Mouse (Mus musculus) intestine, postnatal 0 days (tissue): Measurements from ENCODE around the gene Lipe. TPM values are rescaled to one million over a fixed set of nuclear protein-coding genes. Genes with fewer than 3 reads are reported as not detected.
"Not testable (repeated sequence)": the region's sequence is repeated elsewhere in the genome, so short reads cannot be mapped to it uniquely, and the experiment has no call there.

ENCODE experiments used
- ATAC-seq: fragments of 200-750 bp; cut with Nextera tagmentation; 2 replicates; pipeline ENCODE4 v1.8.0; 2017; ENCODE audit warnings: mild to moderate bottlenecking, moderate TSS enrichment, moderate library complexity
- H3K27ac ChIP-seq: fragments of 300-500 bp; sonication (generic); 2 replicates; pipeline ENCODE4 v1.5.1; 2014; ENCODE audit warnings: mild to moderate bottlenecking, low read depth, low read length, moderate library complexity
- H3K27me3 ChIP-seq: fragments of 300-500 bp; sonication (generic); replicated peaks from 2 replicates; pipeline ENCODE4 v1.6.1; 2014; ENCODE audit warnings: low read length, mixed read lengths; ENCODE audit not compliant: control insufficient read depth, insufficient read depth
- H3K36me3 ChIP-seq: fragments of 300-500 bp; sonication (generic); 2 replicates; pipeline ENCODE4 v1.6.1; 2014; ENCODE audit warnings: mild to moderate bottlenecking, moderate library complexity; ENCODE audit not compliant: control insufficient read depth, insufficient read depth
- H3K4me1 ChIP-seq: fragments of 300-500 bp; sonication (generic); replicated peaks from 2 replicates; pipeline ENCODE4 v1.6.1; 2014; ENCODE audit warnings: antibody characterized with exemption, low read length, mixed read lengths; ENCODE audit not compliant: control insufficient read depth, insufficient read depth
- H3K4me2 ChIP-seq: fragments of 300-500 bp; sonication (generic); replicated peaks from 2 replicates; pipeline ENCODE4 v1.6.1; 2014; ENCODE audit warnings: low read depth, mild to moderate bottlenecking, moderate library complexity
- H3K4me3 ChIP-seq: fragments of 300-500 bp; sonication (generic); 2 replicates; pipeline ENCODE4 v1.5.1; 2014; ENCODE audit warnings: low read depth, low read length
- H3K9ac ChIP-seq: fragments of 300-500 bp; sonication (generic); 2 replicates; pipeline ENCODE4 v1.6.1; 2014; ENCODE audit warnings: mild to moderate bottlenecking, low read depth, low read length
- H3K9me3 ChIP-seq: fragments of 300-500 bp; sonication (generic); 2 replicates; pipeline ENCODE4 v1.6.1; 2016; ENCODE audit warnings: mixed run types; ENCODE audit not compliant: control insufficient read depth
- CTCF ChIP-seq: sonication (generic); IDR thresholded peaks from 2 replicates; pipeline ENCODE4 v1.5.1; 2016; ENCODE audit warnings: low read depth, mild to moderate bottlenecking, control low read depth, antibody characterized with exemption, moderate library complexity
- WGBS: fragments of 180-500 bp; shearing (Covaris S2); extraction: QIAGEN DNeasy Blood & Tissue Kit; methylation state at CpG from one replicate; pipeline ENCODE4 v1.1.7; 2014; 5-methylcytosine and 5-hydroxymethylcytosine counted together
- polyA plus RNA-seq: library from polyadenylated mRNA; unstranded; fragments of >200 nt; fragmentation: Nextera tagmentation; extraction: Ambion mirVana; gene quantifications from 2 replicates; pipeline ENCODE4 v1.2.1, GENCODE M21; 2015

The Lipe gene
- polyA plus RNA-seq, 1 experiment from 2014 or later, result 15.0 TPM

DNA sequence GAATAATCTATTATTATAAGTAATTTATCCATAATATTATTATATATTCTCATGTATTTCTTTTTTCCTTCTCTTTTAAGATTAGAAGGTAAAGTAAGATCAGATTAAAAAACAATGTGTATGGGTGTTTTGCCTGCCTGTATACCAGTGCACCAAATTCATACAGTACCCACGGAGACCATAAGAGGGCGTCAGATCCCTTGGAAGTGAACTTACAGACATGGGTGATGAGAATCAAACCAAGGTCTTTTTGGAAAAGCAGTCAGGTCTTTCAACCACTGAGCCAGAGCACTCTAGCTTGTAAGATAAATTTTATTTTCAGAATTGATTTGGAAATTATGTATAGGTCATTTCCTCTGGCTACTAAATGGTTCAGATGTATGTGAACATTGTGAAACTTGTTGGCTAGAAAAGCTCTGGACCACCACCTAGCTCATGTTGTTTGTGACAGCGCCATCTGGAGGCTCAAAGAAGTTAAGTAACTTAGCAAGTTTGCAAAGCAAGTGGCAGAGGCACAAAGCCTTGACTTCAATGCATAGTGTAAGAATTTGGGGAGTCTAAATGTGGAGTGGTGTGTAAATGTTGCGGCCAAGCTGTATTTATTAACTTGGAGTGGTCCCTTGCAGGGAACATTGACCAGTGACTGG is 10.7 kb upstream of the Lipe start:
- Histone ChIP-seq H3K4me2 (no peak overlapping the region), H3K9ac (no peak overlapping the region), H3K4me1 (no peaks in the 10 kb centered on the region), H3K27ac (no peak overlapping the region), H3K9me3 (no peaks in the 10 kb centered on the region), H3K27me3 (no peaks in the 10 kb centered on the region), H3K4me3 (no peak overlapping the region), H3K36me3 (no peaks in the 10 kb centered on the region)
- TF ChIP-seq CTCF, result peak; percentile 64
- ATAC-seq, result no peak
- WGBS, result 50% methylated on average over 4 of the region's 4 CpGs

DNA sequence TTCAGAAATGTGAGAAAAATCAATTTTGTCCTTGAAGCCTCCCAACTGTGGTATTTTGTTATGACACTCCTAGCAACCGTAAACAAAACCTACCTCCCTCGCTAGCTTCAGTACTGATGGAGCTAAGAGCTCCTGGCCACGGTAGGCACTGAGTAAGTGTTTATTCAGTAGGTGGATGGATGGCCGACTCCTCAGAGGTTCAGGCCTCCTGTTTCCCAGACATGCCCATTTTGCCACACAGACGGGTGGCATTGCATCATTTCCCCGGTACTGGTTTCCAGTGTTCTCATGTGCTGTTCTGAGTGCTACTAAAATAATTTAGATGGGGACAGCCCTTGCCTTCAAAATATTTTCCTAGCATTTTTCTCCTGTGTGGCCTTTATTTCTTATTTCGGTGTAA is 8.0 kb upstream of the Lipe start:
- no peak for ATAC-seq
- H3K4me1 ChIP-seq, result no peaks in the 10 kb centered on the region
- H3K27me3 ChIP-seq, result no peaks in the 10 kb centered on the region
- no peaks in the 10 kb centered on the region for H3K36me3 ChIP-seq
- no peak overlapping the region for H3K9ac ChIP-seq
- no peak for TF ChIP-seq CTCF
- 69% methylated on average over 7 of the region's 7 CpGs for WGBS
- no peaks in the 10 kb centered on the region for H3K9me3 ChIP-seq
- no peak overlapping the region for H3K4me2 ChIP-seq
- H3K27ac ChIP-seq, result no peak overlapping the region
- H3K4me3 ChIP-seq, result no peak overlapping the region

DNA sequence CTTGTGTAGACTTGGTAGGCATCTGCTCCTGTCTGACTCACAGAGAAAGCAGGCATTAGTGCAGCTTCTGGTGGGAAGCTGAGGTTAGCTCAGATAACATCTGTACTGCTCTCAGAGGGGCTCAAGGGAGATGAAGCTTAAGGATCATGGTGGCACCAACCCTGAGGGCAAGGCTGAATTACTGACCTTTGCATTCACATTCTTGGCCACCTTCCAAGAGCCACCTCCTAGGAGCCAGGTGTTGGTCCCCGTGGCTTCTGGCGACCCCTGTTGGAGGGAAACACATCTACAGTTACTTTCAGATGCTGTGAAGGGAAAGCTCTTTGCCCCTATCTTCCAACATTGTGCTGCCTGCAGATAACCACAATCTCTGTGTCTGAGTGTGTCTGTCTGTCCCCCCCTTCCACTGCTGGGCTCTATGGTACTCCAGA is 4.2 kb upstream of the Lipe start:
- Histone ChIP-seq H3K9me3 (no peaks in the 10 kb centered on the region), H3K4me1 (no peaks in the 10 kb centered on the region), H3K9ac (no peak overlapping the region), H3K27me3 (no peaks in the 10 kb centered on the region), H3K4me2 (no peak overlapping the region), H3K4me3 (no peak overlapping the region), H3K36me3 (no peaks in the 10 kb centered on the region), H3K27ac (0 out of 2 replicates have a peak overlapping the region, but pooled peaks have one; percentile 41)
- peak; percentile 94 for TF ChIP-seq CTCF
- peak; percentile 86 for ATAC-seq
- 2% methylated on average over 2 of the region's 2 CpGs for WGBS

DNA sequence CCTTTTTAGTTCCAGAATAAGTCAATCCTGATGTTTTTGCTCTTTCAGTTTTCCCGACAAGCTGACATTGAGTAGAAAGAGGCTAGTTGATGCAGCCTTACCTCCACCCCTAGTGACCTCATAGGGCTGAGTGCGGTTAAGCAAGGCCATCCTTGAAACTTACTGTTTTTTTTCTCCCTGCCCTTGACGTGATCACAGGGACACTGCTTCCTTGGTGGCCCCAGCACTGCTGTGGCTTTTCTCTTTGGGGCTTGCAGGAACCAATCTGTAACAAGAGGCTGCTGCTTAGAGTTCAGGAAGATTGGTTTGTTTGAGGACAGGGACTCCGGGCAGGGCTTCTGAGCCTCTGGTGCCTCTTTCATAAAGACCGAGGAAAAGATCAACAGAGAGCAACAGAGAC is 3.5 kb upstream of the Lipe start:
- H3K4me1 ChIP-seq, result no peaks in the 10 kb centered on the region
- 45% methylated on average over 5 of the region's 5 CpGs for WGBS
- no peak for TF ChIP-seq CTCF
- H3K36me3 ChIP-seq, result no peaks in the 10 kb centered on the region
- ATAC-seq, result no peak
- no peak overlapping the region for H3K4me3 ChIP-seq
- no peak overlapping the region for H3K27ac ChIP-seq
- no peaks in the 10 kb centered on the region for H3K9me3 ChIP-seq
- H3K9ac ChIP-seq, result no peak overlapping the region
- no peaks in the 10 kb centered on the region for H3K27me3 ChIP-seq
- no peak overlapping the region for H3K4me2 ChIP-seq

DNA sequence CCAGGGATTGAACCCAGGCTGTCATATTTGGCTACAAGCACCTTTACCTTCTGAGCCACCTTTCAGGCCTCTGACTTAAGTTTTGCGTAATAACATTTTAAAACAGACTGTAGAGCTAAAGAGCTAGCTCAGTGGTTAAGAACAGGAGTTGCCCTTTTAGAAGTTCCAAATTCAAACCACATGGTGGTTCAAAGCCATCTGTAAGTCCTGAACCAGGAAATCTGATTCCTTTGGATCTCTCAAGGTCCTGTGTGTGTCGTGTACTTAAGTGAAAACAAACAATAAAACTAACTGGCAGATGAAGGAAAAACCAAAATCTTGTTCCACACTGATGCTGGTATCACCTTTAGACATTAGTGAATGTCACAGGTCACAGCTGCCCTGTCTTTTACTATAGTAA is 3.0 kb upstream of the Lipe start:
- no peak overlapping the region for H3K4me2 ChIP-seq
- H3K9me3 ChIP-seq, result no peaks in the 10 kb centered on the region
- 59% methylated on average over 2 of the region's 2 CpGs for WGBS
- H3K27me3 ChIP-seq, result no peaks in the 10 kb centered on the region
- H3K36me3 ChIP-seq, result no peaks in the 10 kb centered on the region
- no peak overlapping the region for H3K27ac ChIP-seq
- no peak for ATAC-seq
- H3K4me3 ChIP-seq, result no peak overlapping the region
- H3K9ac ChIP-seq, result no peak overlapping the region
- H3K4me1 ChIP-seq, result no peaks in the 10 kb centered on the region
- TF ChIP-seq CTCF, result no peak

DNA sequence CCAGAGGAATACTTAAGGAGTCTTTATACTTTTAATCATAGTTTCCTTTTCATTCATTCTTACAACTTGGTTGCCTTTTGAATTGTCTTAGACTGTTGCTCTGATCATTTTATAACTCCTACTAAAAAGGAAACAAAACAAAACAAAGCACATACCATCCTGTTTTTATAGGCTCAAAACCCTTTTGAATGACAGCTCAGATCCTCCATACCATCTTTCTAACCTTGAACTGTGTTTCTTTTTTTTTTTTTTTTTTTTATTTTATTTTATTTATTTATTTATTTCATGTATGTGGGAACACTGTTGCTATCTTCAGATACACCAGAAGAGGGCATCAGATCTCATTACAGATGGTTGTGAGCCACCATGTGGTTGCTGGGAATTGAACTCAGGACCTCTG is 518 bp upstream of the Lipe start:
- H3K9me3 ChIP-seq, H3K9ac ChIP-seq, ATAC-seq: not testable (repeated sequence)

More for the DNA sequence above, 518 bp upstream of the Lipe start:
- H3K4me2 ChIP-seq, H3K36me3 ChIP-seq, H3K27me3 ChIP-seq, H3K27ac ChIP-seq, H3K4me3 ChIP-seq, H3K4me1 ChIP-seq: not testable (repeated sequence)
